7 mouse cellular contexts compared by ENCODE assay signal in genomic region chr1:193376478-193377134, GRCm38 (mm10). TPM values are rescaled to one million over a fixed set of nuclear protein-coding genes. Genes with fewer than 3 reads are reported as not detected.
DNase-seq lines count a peak whose midpoint lies in the region; ATAC-seq and TF ChIP-seq lines count a peak whose summit lies in the region.

No protein-coding gene starts in this region.

- no peak overlapping the region for H3K9ac ChIP-seq in forebrain, embryonic 14.5 days (ENCODE audit: low read length)
- no peak overlapping the region for H3K9ac ChIP-seq in lung, postnatal 0 days (replicated peaks; ENCODE audit: low read depth)

- peak; percentile 51 for DNase-seq in 416B (ENCODE audit: low read depth)
- DNase-seq in CD4-positive, CD25-positive, alpha-beta regulatory T cell, adult 2 months (ENCODE audit: low read depth, low spot score): peak; percentile 78
- DNase-seq in forebrain, embryonic 14.5 days (ENCODE audit: low spot score): peak; percentile 85
- peak; percentile 79 for DNase-seq in lung, postnatal 0 days (ENCODE audit: low spot score)
- DNase-seq in ovary, postnatal 36 days (ENCODE audit: low spot score): peak; percentile 13

- no peak overlapping the region for H3K4me2 ChIP-seq in forebrain, embryonic 14.5 days (ENCODE audit: low read length)
- no peak overlapping the region for H3K4me2 ChIP-seq in lung, postnatal 0 days (replicated peaks; ENCODE audit: low read depth, low read length)

- no peaks in the 10 kb centered on the region for H3K27me3 ChIP-seq in forebrain, embryonic 14.5 days (replicated peaks; ENCODE audit: control insufficient read depth, insufficient read depth, low read length)
- H3K27me3 ChIP-seq in lung, postnatal 0 days (replicated peaks; ENCODE audit: insufficient read depth, low read length): no peaks in the 10 kb centered on the region

- H3K4me1 ChIP-seq in forebrain, embryonic 14.5 days (ENCODE audit: control insufficient read depth, insufficient read depth, low read length): peaks cover 8% of the 10 kb centered on the region; the same call in 1 of the 2 replicates
- no peaks in the 10 kb centered on the region for H3K4me1 ChIP-seq in lung, postnatal 0 days (ENCODE audit: insufficient read depth, low read depth, low read length)

- 27% methylated on average over 4 of the region's 4 CpGs for WGBS in forebrain, embryonic 14.5 days
- WGBS in lung, postnatal 0 days: 33% methylated on average over 4 of the region's 4 CpGs

- no peak for TF ChIP-seq EP300 in lung, postnatal 0 days (IDR thresholded peaks at IDR 0.05)

- no peaks in the 10 kb centered on the region for H3K36me3 ChIP-seq in forebrain, embryonic 14.5 days (ENCODE audit: control insufficient read depth, insufficient read depth, low read length)
- no peaks in the 10 kb centered on the region for H3K36me3 ChIP-seq in lung, postnatal 0 days (ENCODE audit: insufficient read depth, low read length)

- peak; percentile 94 for TF ChIP-seq CTCF in lung, postnatal 0 days (IDR thresholded peaks at IDR 0.05)

- H3K4me3 ChIP-seq in forebrain, embryonic 14.5 days (ENCODE audit: low read depth, low read length): no peak overlapping the region
- H3K4me3 ChIP-seq in lung, postnatal 0 days (ENCODE audit: low read depth, low read length): no peak overlapping the region

- no peaks in the 10 kb centered on the region for H3K9me3 ChIP-seq in forebrain, embryonic 14.5 days (replicated peaks; ENCODE audit: control insufficient read depth, low read length)
- no peaks in the 10 kb centered on the region for H3K9me3 ChIP-seq in lung, postnatal 0 days (ENCODE audit: low read length)

- no peak overlapping the region for H3K27ac ChIP-seq in forebrain, embryonic 14.5 days (ENCODE audit: low read depth, low read length)
- H3K27ac ChIP-seq in lung, postnatal 0 days (ENCODE audit: low read length): no peak overlapping the region

- peak; percentile 56 for ATAC-seq in cerebellum, adult (ENCODE audit: insufficient number of reproducible peaks, low FRiP score, low TSS enrichment)
- ATAC-seq in forebrain, embryonic 14.5 days: peak; percentile 73
- peak; percentile 77 for ATAC-seq in inflammation-experienced regulatory T-cells, adult 6 months
- ATAC-seq in lung, postnatal 0 days: peak; percentile 65

RNA-seq across cellular contexts. Expression of gene Camk1g, which starts 6.5 kb away (rescaled TPM):
- 36.1 and 44.6 TPM in 2 replicates for polyA plus RNA-seq in forebrain, embryonic 14.5 days (2014; fragmentation: Nextera tagmentation; extraction: Ambion mirVana)
- polyA plus RNA-seq in inflammation-experienced regulatory T-cells, adult 6 months (2017; shearing (Covaris generic)): not detected
- 14.4 and 15.9 TPM in 2 replicates for polyA plus RNA-seq in lung, postnatal 0 days (2015; fragmentation: Nextera tagmentation; extraction: Ambion mirVana)

Comparison
In these comparisons a context has a peak if more than half of its experiments do, and no peak if none do; other contexts are left out.
1. DNase-seq: peak in every context shown above with its lines; median percentile 85 in forebrain, embryonic 14.5 days; 79 in lung, postnatal 0 days; 78 in CD4-positive, CD25-positive, alpha-beta regulatory T cell, adult 2 months; 51 in 416B; 13 in ovary, postnatal 36 days.
2. RNA of gene Camk1g, which starts 6.5 kb away (polyA plus RNA-seq): 36.1 to 44.6 TPM in forebrain, embryonic 14.5 days and 14.4 to 15.9 TPM in lung, postnatal 0 days; not detected in inflammation-experienced regulatory T-cells, adult 6 months; every median in the first group is over 10 times any median in the second.
3. Peak in every context shown above with its lines, with median percentiles within 50 percentile points of each other: ATAC-seq.